Comparison of ENCODE assay signal across 9 mouse cellular contexts in the genomic region with DNA sequence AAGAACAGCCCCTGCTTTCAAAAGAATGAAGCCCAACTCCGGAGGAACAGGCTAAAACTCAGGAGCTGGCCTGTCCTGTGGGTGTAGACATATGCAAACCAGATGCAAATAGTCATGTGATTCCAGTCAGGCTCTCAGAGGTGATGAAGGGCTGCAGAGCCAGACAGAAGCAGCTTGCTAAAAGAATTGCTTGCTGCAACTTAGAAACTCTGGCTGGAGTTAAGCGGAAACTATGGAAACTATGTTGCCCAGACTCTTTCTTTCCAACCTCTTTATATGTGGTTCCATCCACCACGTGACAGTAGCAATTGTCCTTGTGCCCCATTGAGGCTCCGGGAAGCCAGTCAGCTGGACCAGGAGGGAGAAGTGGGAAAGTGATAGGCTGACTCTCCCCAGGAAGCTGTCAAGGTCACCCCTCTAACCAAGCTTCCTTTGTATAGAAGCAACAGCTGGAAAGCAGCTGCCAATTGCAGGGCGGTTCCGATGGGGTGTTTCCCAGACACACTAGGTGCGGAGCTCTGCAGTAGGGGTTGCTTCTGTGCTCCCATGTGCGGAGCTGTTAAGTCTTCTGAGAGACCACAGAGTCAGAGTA. TPM values are rescaled to one million over a fixed set of nuclear protein-coding genes. Genes with fewer than 3 reads are reported as not detected.
DNase-seq lines count a peak whose midpoint lies in the region; ATAC-seq lines count a peak whose summit lies in the region.
"Had no signal": no experiment of that assay in that cellular context is flagged by ENCODE, and none has a peak within 500 bp of the region (broad histone marks: within the 10 kb centered on the region; RNA-seq: fewer than 3 reads in every experiment).

No protein-coding gene starts in this region.

- peak overlapping the region; percentile 41; the same call in 1 of the 2 replicates for H3K4me2 ChIP-seq in limb, embryonic 11.5 days (ENCODE audit: low read depth, severe bottlenecking)

- H3K4me3 ChIP-seq in limb, embryonic 11.5 days (ENCODE audit: low read depth, low read length): no peak overlapping the region
- H3K4me3 ChIP-seq: megakaryocyte, embryonic 14.5 days had no signal

- no peaks in the 10 kb centered on the region for H3K36me3 ChIP-seq in limb, embryonic 11.5 days (ENCODE audit: control insufficient read depth, insufficient read depth, low read length)

- H3K9ac ChIP-seq in limb, embryonic 11.5 days (ENCODE audit: low read length): peak overlapping the region; percentile 28; the same call in 1 of the 2 replicates

- peak; percentile 92 for ATAC-seq in limb, embryonic 11.5 days (ENCODE audit: insufficient number of reproducible peaks, low FRiP score, low TSS enrichment, low read depth)

- peak; percentile 26 for DNase-seq in ovary, adult 18-20 months (ENCODE audit: low spot score)
- no peak for DNase-seq in ovary, postnatal 10 days (ENCODE audit: low spot score)
- peak; percentile 55 to 61 for DNase-seq in heart, postnatal 10 days
- DNase-seq in limb, embryonic 11.5 days (ENCODE audit: low spot score): peak; percentile 76
- peak; percentile 34 for DNase-seq in retina, postnatal 1 day
- DNase-seq in left cerebral cortex, adult 8-10 months (ENCODE audit: low spot score in 2 of 2): no peak
- no peak for DNase-seq in adrenal gland, adult 18-20 months (ENCODE audit: low spot score in 2 of 2)
- no peak for DNase-seq in frontal cortex, postnatal 10 days (ENCODE audit: low spot score in 2 of 2)

- intact Hi-C loops in heart, postnatal 10 days (cut with DNase I): loop anchor here (5.0 kb wide), 1 partner anchor 71 kb away; no protein-coding TSS in a partner anchor

- peaks cover 22% of the 10 kb centered on the region for H3K4me1 ChIP-seq in limb, embryonic 11.5 days (ENCODE audit: control insufficient read depth, insufficient read depth, low read length)
- H3K4me1 ChIP-seq: megakaryocyte, embryonic 14.5 days had no signal

- H3K27ac ChIP-seq in limb, embryonic 11.5 days (replicated peaks; ENCODE audit: low read depth, low read length): peak overlapping the region; percentile 98

- no peaks in the 10 kb centered on the region for H3K27me3 ChIP-seq in limb, embryonic 11.5 days (ENCODE audit: control insufficient read depth, insufficient read depth, low read length)

- 4% methylated on average over 8 of the region's 8 CpGs for WGBS in limb, embryonic 11.5 days

- H3K9me3 ChIP-seq in limb, embryonic 11.5 days (ENCODE audit: control insufficient read depth, low read length): no peaks in the 10 kb centered on the region
- H3K9me3 ChIP-seq: megakaryocyte, embryonic 14.5 days had no signal

RNA-seq across cellular contexts. Expression of gene Dlg5, which starts 8.0 kb away (rescaled TPM):
- total RNA-seq in heart, postnatal 10 days (2021): 10 to 100 TPM; 17.0 to 19.1 TPM
- 45.5 and 50.1 TPM in 2 replicates for polyA plus RNA-seq in limb, embryonic 11.5 days (2014; fragmentation: Nextera tagmentation; extraction: Ambion mirVana)
- total RNA-seq in left cerebral cortex, adult 8-10 months (2022): 10 to 100 TPM; 30.9 to 42.0 (median 34.4) TPM
- 10 to 100 TPM; 35.7 to 51.6 TPM for total RNA-seq in adrenal gland, adult 18-20 months (2021)

RNA-seq across cellular contexts. Expression of gene E330034G19Rik, which starts 39.3 kb away (rescaled TPM):
- total RNA-seq in heart, postnatal 10 days (2021): not detected
- polyA plus RNA-seq in limb, embryonic 11.5 days (2014; fragmentation: Nextera tagmentation; extraction: Ambion mirVana): not detected in 2 replicates
- not detected for total RNA-seq in left cerebral cortex, adult 8-10 months (2022)
- not detected for total RNA-seq in adrenal gland, adult 18-20 months (2021)

Comparison
In these comparisons a context has a peak if more than half of its experiments do, and no peak if none do; other contexts are left out.
1. DNase-seq: peak in ovary, adult 18-20 months (single experiment), heart, postnatal 10 days (2 of 2), limb, embryonic 11.5 days (single experiment) and retina, postnatal 1 day (single experiment); none in ovary, postnatal 10 days (single experiment), left cerebral cortex, adult 8-10 months (0 of 2), adrenal gland, adult 18-20 months (0 of 2) and frontal cortex, postnatal 10 days (0 of 2).